Mouse (Mus musculus): Measurements from ENCODE around the gene Zar1l.

The Zar1l gene

DNA sequence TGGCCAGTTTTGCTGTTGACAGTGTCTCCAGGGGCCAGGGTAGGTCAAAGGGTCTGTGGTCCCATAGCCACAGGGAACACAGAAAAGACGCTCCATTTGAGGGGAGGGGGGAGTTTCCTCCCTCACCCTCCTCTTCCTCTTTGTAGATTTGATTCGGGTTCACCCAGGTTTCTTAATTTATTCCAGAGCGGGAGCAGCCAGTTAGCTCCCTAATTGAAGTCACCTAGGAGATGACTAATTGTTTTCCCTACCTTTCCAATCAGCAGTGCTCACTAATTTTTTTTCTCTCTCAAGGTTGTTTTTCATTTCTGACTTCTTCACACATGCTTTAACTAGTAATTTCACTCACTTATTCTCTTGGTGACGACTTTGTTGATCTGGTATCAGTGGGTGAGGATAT is at the start of gene Zar1l:
TSS of gene Zar1l (minus strand) at position 101 of the 400 bp plus-strand sequence.
- DNase-seq = no peak

DNA sequence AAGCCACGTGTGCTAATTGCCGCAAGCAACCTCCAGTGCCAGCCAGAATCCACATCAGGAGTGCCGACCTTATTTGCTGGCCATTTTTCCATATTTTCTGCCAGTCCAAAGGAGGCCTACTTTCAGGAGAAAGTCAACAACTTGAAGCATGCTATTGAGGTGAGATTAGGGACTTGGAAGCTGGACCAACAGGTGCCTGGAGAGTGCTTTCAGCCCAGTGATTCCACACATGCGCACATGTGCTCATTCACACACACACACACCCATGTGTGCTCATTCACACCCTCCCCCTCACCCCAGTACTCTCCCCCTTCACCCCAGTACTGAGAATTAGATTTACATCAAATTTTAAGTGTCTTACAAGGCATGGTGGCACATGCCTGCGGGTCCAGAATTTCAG is 49.0 kb upstream of the Zar1l start:
- peak; percentile 75 for DNase-seq

DNA sequence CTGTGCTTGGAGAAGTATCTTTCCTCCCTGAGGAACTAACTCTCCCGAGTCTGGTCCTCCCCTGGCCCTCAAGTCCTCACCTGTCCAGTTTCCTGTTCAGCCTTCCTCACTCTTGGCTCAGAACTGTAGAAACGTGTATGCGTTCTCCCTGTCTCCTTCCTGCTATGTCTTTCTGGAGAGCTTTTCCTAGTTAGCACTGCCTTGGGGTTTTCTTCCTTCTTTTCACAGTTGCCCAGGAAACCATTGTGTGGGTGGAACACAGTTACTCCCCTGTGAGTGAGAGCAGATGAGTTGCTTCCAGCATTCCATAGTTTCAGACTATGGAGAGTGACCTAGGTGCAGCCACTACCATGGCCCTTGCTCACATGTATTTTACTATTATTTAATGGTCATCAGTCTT is 48.3 kb upstream of the Zar1l start:
- peak; percentile 68 for DNase-seq

DNA sequence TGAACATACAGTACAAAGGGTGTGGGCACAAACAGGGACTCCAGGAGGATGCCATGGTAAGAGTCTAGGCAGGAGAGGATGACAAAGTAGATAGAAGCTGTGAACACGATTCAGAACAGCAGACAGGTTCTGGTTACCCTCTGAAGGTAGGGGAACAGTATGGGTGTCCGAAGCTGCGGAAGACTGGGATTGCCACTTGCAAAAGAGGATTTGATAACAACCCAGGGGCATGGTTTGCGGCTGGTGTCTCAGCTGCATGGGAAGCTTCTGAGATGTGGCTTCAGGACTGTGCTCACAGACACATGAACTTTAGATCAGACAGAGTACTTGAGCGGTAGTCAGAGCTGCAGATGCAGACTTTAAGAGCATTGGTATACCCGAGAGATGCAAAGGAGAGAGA is 46.5 kb upstream of the Zar1l start:
- DNase-seq = peak; percentile 54

DNA sequence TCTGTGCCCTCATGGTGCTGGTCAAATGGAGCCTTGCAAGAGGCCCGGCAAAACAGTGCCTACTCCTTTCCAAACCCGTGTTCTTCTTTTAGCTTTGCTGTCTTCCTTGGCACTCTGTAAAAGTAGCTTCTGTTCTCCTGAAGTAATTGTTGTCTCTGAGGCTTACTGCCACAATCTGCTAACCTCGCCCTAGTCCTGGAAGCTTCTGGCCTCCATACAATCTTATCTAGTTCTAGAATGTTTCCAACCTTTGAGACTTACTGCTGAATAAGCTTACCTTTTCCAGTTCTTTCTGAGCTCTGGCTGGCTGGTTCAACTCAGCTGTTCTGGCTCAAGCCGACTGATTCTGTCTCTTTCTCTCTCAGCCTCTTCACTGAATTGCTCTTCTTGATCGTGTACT is 43.8 kb upstream of the Zar1l start:
- DNase-seq = peak; percentile 78

DNA sequence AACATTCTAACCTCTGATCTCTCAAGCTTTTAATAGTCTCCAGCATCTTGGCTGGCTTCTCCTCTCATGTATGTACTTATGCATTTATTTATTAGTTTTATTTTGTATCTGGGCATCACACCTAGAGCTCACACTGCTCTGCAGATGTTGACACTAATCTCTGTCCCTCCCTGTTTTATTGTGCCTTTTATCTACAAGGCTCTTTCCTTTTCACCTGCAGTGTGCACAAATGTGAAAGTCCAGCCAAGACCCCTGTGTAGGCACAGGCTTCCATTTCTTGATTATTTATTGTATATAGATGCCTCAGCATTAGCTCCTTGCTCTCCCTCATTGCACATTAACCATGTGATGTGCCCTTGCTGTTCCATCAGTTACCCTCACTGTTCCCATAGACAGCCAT is 43.4 kb upstream of the Zar1l start:
- no peak for DNase-seq

DNA sequence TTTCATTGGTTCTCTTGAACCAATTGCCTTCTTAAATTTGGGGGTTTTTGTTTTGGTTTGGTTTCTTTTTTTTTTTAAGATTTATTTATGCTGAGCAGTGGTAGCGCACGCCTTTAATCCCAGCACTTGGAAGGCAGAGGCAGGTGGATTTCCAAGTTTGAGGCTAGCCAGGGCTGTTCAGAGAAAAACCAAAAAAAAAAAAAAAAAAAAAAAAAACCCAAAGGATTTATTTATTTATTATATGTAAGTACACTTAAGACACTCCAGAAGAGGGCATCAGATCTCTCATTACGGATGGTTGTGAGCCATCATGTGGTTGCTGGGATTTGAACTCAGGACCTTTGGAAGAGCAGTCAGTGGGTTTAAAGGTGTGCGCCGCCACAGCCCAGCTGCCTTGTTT is 42.9 kb upstream of the Zar1l start:
- peak; percentile 6 for DNase-seq

DNA sequence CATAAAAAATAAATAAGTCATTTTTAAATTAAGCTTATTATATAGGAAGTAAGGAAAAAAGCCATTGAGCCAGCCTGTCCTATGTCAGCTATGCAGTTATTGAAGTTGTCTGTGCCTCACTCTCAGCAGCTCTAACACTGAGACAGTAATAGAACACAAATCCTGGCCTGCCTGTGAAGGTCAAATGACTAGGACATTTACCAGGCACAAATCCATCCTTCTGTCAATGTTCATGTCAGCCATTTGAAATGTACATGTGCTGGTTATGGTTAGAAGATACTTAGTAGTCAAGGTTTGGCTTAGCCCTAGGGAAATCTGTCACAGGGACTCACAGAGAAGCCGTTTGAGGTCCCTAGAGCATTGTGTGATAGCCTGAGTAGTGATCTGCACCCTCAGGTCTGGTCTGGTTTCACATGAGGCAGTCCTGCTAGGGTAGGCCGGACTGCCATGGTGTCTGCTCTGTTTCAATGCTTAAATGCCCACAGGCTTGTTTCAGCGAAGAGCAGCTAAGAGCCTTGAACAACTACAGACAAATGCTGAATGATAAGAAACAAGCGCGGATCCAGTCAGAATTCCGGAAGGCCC is 41.6 kb upstream of the Zar1l start:
- peak; percentile 68 for DNase-seq

DNA sequence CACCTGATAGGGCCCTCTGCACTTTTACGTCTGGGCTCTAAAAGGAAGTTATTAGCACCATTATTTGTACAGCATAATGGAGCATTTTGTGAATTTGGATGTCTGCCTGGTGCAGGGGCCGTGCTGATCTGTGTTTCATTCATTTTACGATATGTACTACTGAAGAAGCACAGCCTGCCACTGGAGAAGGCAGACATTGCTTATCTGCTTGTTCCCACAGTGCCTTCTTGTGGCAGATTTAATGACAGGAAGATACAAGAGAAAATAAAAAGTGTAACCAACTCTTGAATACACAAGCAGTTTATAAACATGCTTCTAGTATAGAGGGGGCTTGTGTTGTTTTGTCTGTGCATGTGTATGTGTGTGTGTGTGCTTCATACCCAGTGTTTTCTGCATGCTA is 33.7 kb upstream of the Zar1l start:
- no peak for DNase-seq

DNA sequence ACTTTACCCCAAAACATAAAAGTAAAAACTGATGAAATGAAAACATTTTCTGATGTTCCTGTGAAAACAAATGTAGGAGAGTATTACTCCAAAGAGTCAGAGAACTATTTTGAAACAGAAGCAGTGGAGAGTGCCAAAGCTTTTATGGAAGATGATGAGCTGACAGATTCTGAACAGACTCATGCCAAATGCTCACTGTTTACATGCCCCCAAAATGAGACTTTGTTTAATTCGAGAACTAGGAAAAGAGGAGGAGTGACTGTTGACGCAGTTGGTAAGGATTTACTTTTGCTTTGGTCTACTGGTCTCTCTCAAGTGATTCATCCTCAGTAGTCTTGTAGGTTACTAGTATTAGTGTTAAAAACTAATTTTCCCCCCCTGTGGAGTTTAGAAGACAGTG is 25.2 kb upstream of the Zar1l start:
- DNase-seq = peak; percentile 21

DNA sequence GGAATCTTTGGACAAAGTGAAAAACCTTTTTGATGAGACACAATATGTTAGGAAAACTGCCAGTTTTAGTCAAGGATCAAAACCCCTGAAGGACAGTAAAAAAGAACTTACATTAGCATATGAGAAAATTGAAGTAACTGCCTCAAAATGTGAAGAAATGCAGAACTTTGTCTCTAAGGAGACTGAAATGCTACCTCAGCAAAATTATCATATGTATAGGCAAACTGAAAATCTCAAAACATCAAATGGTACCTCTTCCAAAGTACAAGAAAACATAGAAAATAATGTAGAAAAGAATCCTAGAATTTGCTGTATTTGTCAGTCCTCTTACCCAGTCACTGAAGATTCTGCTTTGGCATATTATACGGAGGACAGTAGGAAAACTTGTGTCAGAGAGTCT is 23.3 kb upstream of the Zar1l start:
- no peak for DNase-seq

DNA sequence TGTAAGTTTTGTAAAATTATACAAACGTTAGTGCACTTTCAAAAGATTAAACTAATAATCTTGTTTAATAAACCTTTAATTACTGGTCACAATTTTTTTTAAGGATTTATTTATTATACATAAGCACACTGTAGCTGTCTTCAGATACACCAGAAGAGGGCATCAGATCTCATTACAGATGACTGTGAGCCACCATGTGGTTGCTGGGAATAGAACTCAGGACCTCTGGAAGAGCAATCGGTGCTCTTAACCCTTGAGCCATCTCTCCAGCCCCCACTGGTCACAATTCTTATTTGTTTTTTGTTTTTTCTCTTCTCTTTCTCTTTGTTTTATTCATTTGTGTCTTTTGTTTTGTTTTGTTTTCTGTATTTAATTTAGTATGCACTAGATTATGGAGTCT is 7.3 kb upstream of the Zar1l start:
- peak; percentile 13 for DNase-seq

DNA sequence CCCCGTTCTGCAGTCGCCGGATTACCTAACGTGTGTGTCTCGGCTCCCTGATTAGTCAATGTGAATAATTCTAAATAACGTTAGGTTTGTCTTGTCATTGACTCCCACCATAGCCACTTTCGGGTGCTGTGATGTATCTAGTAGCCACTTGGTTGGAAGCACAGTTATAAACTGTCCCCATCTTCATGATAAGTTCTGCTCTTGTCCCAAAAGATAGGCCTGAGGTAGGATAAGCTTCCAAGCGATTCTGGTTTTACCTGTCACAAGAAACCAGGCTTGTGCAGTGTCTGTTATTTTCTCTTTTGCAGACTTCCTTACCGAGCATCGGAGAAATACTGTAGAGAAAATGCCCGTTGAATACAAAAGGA is 4.9 kb upstream of the Zar1l start:
- no peak for DNase-seq

DNA sequence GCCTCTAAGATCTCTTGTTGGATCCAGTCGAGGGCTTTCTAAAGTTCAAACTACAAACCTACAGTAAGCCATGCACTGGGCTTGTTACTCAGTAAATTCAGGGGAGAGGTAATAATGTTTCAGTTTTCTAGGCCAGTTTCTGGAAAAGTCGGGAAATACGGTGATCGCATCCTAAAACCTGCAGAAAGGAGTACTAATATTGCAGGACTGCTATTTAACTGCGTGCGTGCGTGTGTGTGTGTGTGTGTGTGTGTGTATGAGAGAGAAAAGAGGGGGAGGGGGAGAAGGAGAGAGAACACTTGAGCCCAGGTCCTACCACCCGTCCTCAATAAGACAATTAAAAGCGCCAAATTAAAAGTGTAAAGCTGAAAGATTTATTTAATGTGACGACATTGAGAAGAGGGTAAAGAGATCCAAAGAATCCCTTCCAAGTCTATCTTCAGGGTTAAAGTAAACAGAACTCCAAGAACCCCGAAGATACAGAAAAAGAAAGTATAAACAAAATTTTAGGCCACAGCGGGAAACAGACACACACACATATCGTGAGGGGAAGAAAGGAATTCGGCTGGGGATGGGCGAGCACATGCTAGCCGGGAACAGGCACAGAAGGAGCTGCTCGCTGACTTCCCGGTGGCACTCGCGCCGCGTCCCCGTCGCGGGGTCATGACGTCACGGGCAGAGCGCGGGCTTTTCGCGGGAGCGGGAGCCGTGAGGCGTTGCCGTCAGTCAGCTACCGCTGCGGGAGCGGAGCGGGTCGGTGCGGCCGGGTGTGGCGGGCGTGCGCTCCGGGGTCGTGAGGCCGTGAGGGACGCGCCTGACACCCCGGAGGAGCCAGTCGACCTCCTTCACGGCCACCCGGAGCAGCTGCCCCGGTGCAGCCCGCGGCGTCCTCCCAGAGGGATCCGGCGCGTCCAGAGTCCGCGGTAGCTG is 4.2 kb upstream of the Zar1l start, which contains the start of gene Brca2:
TSS of gene Brca2 (plus strand) at position 694 of the 930 bp plus-strand sequence.
- peak; percentile 98 for DNase-seq

DNA sequence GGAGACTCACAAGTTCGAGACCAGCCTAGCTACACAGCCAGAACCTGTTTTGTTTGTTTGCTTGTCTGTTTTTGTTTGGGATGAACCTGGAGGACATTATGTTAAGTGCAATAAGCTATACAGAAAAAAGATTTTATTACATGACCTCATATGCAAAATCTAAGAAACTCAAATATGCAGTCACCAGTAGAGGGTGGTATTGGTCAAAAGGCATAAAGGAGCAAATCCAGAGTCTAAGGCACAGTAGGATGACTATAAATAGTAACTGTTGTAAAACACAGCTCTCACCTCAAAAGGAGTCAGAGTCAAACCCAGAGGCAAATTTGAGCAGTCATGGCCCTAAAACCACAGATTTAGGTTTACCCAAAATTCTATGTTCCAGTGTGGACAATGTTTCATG is 1.6 kb upstream of the Zar1l start:
- DNase-seq = peak; percentile 19

DNA sequence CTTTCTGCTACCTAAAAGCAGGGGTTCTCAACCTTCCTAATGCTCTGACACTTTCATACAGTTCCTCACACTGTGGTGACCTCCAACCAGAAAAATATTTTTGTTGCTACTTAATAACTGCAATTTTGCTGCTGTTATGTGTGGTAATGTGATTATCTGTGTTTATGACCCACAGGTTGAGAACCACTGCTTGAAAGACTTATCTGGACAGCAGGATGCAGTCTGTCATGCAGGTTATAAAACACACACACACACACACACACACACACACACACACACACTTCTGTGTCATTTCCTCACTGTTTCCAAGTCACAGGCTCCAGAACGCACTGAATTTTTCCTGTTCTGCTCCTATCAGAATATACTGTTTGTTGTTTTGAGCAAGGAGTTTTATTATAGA is 3.9 kb downstream of the Zar1l start:
- peak; percentile 21 for DNase-seq

DNA sequence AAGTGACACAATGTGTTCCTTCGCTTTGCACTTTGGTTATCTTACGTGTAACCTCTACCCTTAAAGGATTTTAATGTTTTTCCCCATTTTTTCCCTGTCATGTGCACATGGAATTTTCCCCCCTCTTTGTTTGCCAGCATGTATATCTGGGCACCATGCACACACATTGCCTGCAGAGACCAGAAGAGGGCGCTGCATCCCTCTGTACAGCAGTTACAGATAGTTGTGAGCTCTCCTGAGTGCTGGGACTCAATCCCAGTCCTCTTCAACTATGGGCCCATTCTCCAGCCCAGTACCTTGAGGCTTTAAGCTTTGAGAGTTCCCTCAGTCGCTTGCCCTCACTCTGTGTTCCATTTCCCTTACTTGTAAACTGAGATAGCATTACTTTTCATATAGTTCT is 4.7 kb downstream of the Zar1l start:
- DNase-seq = peak; percentile 71

DNA sequence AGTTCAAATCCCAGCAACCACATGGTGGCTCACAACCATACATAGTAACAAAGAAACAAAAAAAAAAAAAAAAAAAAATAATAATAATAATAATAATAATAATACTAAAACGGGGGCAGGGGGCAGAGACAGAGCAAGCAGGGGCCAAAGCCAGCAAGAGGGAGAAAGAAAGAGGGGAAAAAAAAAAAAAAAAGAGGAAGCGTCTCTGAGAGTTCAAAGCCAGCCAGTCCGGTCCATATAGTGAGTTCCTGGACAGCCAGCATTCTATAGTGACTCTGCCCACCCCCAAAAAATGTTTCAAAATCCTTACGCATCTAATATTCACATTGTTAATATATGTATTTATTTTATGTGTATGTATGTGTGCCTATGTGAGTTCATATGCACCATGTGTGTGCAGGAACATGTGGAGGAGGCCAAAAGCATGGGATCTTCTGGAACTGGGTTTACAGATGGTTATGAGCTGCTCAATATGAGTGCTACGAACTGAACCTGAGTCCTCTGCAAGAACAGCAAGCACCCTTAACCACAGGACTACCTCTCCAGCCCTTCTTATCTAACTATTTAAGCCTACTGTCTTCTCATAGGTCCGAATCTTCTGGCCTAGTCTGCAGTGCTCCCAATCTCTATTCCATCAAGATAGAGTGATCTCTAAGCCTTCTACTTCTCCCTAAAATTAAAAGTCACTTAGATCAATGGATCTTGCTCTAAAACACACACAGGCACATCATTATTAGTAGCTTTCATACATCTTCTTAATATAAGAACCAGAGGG is 7.3 kb downstream of the Zar1l start:
- DNase-seq = peak; percentile 57

DNA sequence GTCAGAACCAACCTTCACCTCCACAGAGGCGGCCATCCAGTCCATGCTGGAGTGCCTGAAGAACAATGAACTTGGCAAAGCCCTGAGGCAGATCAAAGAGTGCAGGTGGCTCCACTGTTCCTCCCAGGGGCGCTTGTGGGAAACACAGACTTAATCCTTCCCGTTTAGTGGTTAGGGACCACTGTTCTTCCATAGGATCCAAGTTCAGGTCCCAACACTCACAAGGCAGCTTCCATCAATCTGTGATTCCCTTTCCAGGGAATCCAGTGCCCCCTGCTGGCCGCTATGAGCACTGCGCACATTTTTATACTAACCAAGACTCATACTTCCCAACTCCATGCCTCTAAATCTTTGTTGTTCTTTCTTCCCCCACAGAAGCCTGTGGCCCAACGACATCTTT is 22.2 kb downstream of the Zar1l start:
- peak; percentile 92 for DNase-seq

DNA sequence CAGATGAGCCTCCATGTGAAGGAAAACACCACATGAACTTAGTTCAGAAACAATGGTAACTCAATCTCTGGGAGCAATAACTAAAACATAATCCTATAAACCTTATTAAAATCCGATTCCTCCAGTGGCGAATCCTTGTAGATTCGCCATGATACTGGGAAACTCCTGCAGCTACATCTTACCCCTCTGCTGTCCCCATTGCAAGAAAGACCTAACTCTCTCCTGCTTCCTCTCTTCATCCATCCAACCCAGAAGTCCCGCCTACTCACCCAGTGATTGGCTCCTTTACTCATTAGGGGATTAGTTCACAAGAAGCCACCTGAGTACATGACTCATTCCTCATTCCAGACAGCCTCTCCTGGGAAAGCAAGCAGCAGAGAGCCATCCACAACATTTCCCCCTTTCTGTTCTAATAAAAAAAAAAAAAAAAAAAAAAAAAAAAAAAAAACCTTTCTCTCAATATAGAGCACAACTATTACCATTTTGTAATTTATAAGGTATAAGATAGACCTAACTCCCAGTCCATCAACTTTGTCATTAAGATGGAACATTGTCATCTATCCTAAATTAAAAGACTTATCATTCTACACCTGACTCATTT is 26.3 kb downstream of the Zar1l start:
- DNase-seq = peak; percentile 77

DNA sequence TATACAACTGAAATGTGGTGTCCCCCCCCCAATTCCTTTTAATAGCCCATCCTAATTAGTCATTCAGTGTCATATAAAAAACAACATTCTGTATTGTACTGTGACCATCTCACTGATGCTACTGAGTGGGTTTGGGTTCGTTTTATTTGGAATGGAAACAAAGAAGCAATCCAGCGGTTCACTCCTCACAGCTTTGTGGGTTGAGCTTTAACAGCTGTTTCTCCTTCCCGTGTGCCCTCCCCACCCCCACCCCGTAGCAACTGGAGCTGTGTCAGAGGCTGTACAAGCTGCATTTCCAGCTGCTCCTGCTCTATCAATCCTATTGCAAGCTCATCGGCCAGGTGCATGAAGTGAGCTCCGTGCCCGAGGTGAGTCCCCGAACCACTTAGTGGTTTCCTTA is 27.1 kb downstream of the Zar1l start:
- peak; percentile 74 for DNase-seq

DNA sequence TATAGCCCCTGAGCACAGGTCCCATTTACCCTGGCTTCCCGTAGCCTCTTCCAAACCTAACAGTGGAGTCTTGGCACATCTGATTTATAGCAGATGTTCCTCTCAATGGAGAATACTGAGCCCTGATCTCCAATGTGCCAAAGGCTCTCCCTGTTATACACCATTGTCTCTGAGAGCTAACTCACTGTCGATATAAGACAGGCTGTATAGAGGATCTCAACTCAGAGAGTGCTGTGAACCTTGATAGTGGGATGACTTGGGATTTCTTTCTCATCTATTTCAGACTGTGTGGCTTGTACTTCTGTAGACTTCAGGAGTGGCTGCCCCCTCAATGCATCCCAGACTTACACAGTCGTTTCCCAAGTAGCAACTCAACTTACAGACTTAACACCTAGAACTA is 27.7 kb downstream of the Zar1l start:
- peak; percentile 71 for DNase-seq

DNA sequence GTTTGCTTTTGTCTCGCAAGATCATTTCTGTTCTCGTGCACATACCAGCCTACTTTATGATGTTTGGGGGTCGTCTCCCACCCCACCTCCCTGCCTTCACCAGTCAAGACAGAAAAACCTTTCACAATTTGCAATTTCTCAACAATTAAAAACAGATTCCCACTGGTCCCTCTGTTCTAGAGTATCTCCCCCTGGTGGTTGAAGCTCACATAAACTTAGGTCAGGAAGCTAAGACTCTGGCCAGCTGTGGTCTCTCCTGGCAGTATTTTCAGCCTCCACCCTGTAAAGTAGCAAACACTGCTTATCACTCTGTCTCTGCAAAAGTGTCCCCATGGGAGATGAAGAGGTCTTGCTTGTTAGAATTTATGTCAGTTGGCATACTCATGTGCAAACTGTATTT is 32.8 kb downstream of the Zar1l start:
- peak; percentile 92 for DNase-seq
